Mouse (Mus musculus) hindbrain, embryonic 11.5 days (tissue): ENCODE results near the gene Susd3. TPM values are rescaled to one million over a fixed set of nuclear protein-coding genes. Genes with fewer than 3 reads are reported as not detected.
A peak's percentile ranks its signal among the peaks of the same experiment; 100 is the strongest.

Experiments used
- ATAC-seq: fragments of 200-750 bp; cut with Nextera tagmentation; 2 replicates; pipeline ENCODE4 v1.8.0; 2017; ENCODE audit warnings: mild to moderate bottlenecking, moderate TSS enrichment, moderate library complexity; ENCODE audit not compliant: low FRiP score
- DNase-seq: peaks from one replicate; pipeline ENCODE4 v3.0.0-alpha.2; 2015; ENCODE audit warnings: low spot score
- H3K27ac ChIP-seq: fragments of 300-500 bp; sonication (generic); 2 replicates; pipeline ENCODE4 v1.5.1; 2014; ENCODE audit warnings: mild to moderate bottlenecking, low read depth, low read length
- H3K27me3 ChIP-seq: fragments of 300-500 bp; sonication (generic); 2 replicates; pipeline ENCODE4 v1.6.1; 2014; ENCODE audit warnings: mild to moderate bottlenecking, low read length, moderate library complexity, mixed read lengths; ENCODE audit not compliant: control insufficient read depth, insufficient read depth
- H3K36me3 ChIP-seq: fragments of 300-500 bp; sonication (generic); 2 replicates; pipeline ENCODE4 v1.6.1; 2014; ENCODE audit warnings: mild to moderate bottlenecking, low read length, moderate library complexity, mixed read lengths; ENCODE audit not compliant: control insufficient read depth, insufficient read depth
- H3K4me1 ChIP-seq: fragments of 300-500 bp; sonication (generic); replicated peaks from 2 replicates; pipeline ENCODE4 v1.6.1; 2014; ENCODE audit warnings: low read length, mixed read lengths; ENCODE audit not compliant: control insufficient read depth, insufficient read depth
- H3K4me2 ChIP-seq: fragments of 300-500 bp; sonication (generic); replicated peaks from 2 replicates; pipeline ENCODE4 v1.6.1; 2014; ENCODE audit warnings: mild to moderate bottlenecking, low read depth, low read length
- H3K4me3 ChIP-seq: fragments of 300-500 bp; sonication (generic); 2 replicates; pipeline ENCODE4 v1.5.1; 2014; ENCODE audit warnings: low read depth, low read length
- H3K9ac ChIP-seq: fragments of 300-500 bp; sonication (generic); 2 replicates; pipeline ENCODE4 v1.6.1; 2014; ENCODE audit warnings: low read depth, low read length
- H3K9me3 ChIP-seq: fragments of 300-500 bp; sonication (generic); 2 replicates; pipeline ENCODE4 v1.6.1; 2016; ENCODE audit warnings: low read length; ENCODE audit not compliant: control insufficient read depth
- WGBS: fragments of 180-500 bp; shearing (Covaris S2); extraction: QIAGEN DNeasy Blood & Tissue Kit; methylation state at CpG from one replicate; pipeline ENCODE4 v1.1.7; 2014; 5-methylcytosine and 5-hydroxymethylcytosine counted together
- polyA plus RNA-seq: library from polyadenylated mRNA; unstranded; fragments of >200 nt; fragmentation: Nextera tagmentation; extraction: Ambion mirVana; gene quantifications from 2 replicates; pipeline ENCODE4 v1.2.1, GENCODE M21; 2014

Gene Susd3
- polyA plus RNA-seq, 1 experiment from 2014 or later: 0.63 TPM

DNA sequence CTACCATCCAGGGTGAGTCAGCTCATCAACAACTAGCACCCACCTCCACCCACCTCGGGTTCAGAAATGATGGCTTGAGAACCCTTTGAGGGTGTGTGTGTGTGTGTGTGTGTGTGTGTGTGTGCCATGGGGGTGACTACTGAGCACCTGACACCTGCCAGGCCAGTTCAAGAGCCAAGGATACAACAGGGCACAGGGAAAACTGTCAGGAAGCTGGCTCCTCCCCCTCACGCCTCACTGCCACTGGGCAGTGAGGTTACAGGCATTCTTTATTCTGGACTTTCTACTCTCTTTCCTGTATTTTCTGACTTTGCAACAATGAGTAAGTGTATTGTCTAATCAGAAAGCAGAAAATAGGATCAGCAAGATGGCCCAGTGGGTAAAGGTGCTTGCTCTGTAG, 1.1 kb upstream of the Susd3 start:
- Histone ChIP-seq H3K27me3 (peaks cover 23% of the 10 kb centered on the region), H3K9ac (no peak overlapping the region), H3K27ac (no peak overlapping the region), H3K4me2 (no peak overlapping the region), H3K36me3 (no peaks in the 10 kb centered on the region), H3K9me3 (no peaks in the 10 kb centered on the region), H3K4me1 (peaks cover 4% of the 10 kb centered on the region; the same call in 1 of the 2 replicates), H3K4me3 (no peak overlapping the region)
- ATAC-seq (no peak), DNase-seq (no peak)
- 73% methylated on average over 2 of the region's 2 CpGs for WGBS

DNA sequence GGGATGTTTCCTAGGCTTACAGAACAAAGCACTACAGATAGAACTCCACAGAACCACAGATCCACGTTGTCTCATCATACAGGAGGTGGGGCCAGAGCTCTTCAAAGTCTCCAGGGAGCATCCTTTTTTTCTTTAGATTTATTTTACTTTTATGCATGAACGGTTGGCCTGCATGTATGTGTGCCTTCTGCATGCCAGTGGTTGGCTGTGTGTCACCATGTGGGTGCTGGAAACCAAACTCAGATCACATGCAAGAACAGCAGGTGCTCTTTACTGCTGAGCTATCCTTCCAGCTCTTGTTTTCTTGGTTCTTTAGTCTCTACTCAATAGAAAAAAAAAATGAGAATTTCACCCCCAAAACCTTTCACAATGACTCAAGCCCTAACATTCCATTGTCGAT, 417 bp upstream of the Susd3 start:
- H3K36me3 ChIP-seq: no peaks in the 10 kb centered on the region
- H3K4me2 ChIP-seq: no peak overlapping the region
- ATAC-seq: no peak
- no peak overlapping the region for H3K4me3 ChIP-seq
- no peak overlapping the region for H3K9ac ChIP-seq
- no peak for DNase-seq
- H3K27ac ChIP-seq: no peak overlapping the region
- 54% methylated on average over 3 of the region's 3 CpGs for WGBS
- no peaks in the 10 kb centered on the region for H3K9me3 ChIP-seq
- H3K4me1 ChIP-seq: peaks cover 4% of the 10 kb centered on the region; the same call in 1 of the 2 replicates
- H3K27me3 ChIP-seq: peaks cover 23% of the 10 kb centered on the region

DNA sequence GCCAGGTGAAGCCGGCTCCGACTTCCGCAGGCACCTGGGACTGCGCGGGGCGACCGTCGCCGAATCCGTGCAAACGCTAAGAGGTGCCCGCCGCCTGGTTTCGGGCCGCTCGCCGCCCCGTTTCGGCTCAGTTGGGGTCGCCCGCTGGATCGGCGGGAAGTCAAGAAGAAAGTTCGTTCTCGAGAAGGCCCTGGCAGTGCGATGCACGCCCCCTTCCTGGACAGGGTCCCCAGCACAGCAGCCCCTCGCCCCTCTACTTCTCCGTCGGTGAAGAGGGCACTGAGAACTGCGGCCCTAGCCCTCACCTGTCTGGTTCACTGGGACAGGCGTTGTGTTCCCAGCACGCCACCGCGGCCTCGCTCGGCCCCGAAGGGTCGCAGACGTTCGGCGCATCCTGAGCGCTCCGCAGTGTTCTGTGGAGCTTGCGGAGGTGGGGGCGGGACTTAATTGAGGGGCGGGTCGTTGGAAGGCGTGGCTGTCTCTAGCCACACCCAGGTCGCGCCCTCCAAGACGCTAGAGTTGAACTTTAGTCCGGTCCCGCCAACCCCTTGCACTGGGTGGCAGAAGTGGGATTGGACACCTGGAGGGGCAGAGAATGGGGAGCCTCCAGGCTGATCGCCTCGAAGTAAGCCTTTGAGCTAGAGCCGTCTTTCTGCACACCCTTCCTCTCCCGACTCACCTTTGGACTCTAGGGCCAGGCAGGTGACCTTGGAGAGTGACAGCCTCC, 603 bp downstream of the Susd3 start:
- H3K9ac ChIP-seq: no peak overlapping the region
- ATAC-seq (peak; percentile 43; the same call in 1 of the 2 replicates), DNase-seq (peak; percentile 54)
- peak overlapping the region; percentile 29 for H3K4me3 ChIP-seq
- no peaks in the 10 kb centered on the region for H3K36me3 ChIP-seq
- WGBS: 2% methylated on average over 58 of the region's 58 CpGs
- peaks cover 23% of the 10 kb centered on the region for H3K27me3 ChIP-seq
- no peaks in the 10 kb centered on the region for H3K9me3 ChIP-seq
- no peak overlapping the region for H3K27ac ChIP-seq
- H3K4me2 ChIP-seq: peak overlapping the region; percentile 55
- H3K4me1 ChIP-seq: peaks cover 4% of the 10 kb centered on the region; the same call in 1 of the 2 replicates

DNA sequence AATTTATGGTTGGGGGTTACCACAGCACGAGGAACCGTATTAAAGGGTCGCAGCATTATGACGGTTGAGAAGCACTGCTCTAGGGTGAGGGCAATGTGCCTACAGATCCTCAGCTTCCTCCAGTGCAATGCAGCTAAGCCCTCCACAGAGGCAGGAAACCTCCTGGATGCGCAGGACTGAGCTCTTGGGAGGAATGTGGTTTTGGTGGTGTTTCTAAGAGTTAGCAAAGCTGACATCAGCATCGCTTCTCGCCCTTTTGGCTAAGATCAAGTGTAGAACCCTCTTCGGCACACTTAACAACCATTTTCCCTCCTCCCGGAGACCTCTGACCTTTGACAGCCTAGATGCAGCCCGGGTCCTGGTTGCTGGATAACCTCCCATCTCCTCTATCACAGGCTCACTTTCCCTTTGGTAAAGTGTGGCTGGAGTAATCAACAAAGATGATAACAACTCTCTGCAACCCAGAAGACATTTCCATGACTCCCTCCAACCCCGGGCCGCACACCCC, 1.2 kb downstream of the Susd3 start:
- Histone ChIP-seq H3K36me3 (no peaks in the 10 kb centered on the region), H3K4me2 (peak overlapping the region; percentile 55), H3K27ac (no peak overlapping the region), H3K9ac (no peak overlapping the region), H3K4me1 (peaks cover 4% of the 10 kb centered on the region; the same call in 1 of the 2 replicates), H3K9me3 (no peaks in the 10 kb centered on the region), H3K4me3 (peak overlapping the region; percentile 29), H3K27me3 (peaks cover 23% of the 10 kb centered on the region)
- DNase-seq (peak; percentile 20), ATAC-seq (no peak)
- 30% methylated on average over 12 of the region's 12 CpGs for WGBS

DNA sequence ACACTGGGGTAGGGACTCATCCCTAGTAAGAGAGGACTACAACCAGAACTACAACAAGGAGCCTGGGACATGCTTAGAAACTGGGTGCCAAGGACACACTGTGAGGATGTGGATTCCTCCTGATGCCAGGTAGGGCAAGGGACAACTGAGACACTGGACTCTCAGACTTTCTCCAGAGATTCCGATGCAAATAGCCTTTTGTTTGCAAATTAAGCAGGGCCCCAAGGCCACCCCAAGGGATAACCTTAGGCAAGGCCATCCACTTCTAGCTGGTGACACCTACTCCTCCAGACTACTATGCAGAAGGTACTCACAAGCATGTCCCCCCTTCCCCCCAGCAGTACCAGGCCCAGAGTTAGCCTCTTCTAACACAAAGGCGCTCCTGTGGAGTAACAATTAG, 1.9 kb downstream of the Susd3 start:
- Histone ChIP-seq H3K4me2 (no peak overlapping the region), H3K9ac (no peak overlapping the region), H3K27me3 (peaks cover 23% of the 10 kb centered on the region), H3K36me3 (no peaks in the 10 kb centered on the region), H3K4me3 (no peak overlapping the region), H3K9me3 (no peaks in the 10 kb centered on the region), H3K27ac (no peak overlapping the region), H3K4me1 (peaks cover 4% of the 10 kb centered on the region; the same call in 1 of the 2 replicates)
- DNase-seq: no peak
- WGBS: 62% methylated on average over 2 of the region's 2 CpGs
- ATAC-seq: no peak

DNA sequence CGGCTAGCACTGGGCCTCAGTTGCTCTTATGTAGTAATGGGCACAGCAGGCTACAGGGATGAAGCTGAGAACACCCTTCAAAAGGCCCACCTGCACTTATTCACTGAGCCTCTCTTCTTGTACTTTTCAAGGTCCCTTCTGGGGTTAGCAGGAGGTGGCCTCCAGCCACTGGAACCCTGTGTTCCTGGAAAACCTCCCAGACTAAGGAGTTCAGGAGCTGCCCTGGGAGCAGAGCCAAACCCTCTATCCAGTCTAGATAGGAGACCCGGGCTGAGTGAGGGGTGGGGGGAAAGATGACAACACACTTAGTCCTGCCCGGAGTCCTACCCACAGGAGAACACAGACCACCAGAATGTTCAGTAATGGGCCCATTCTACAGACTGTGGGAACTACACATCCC, 2.5 kb downstream of the Susd3 start:
- ATAC-seq: no peak
- peaks cover 23% of the 10 kb centered on the region for H3K27me3 ChIP-seq
- no peaks in the 10 kb centered on the region for H3K9me3 ChIP-seq
- H3K4me1 ChIP-seq: peaks cover 4% of the 10 kb centered on the region; the same call in 1 of the 2 replicates
- DNase-seq: no peak
- WGBS: 89% methylated on average over 3 of the region's 3 CpGs
- H3K4me3 ChIP-seq: no peak overlapping the region
- no peaks in the 10 kb centered on the region for H3K36me3 ChIP-seq
- no peak overlapping the region for H3K9ac ChIP-seq
- H3K27ac ChIP-seq: no peak overlapping the region
- no peak overlapping the region for H3K4me2 ChIP-seq

DNA sequence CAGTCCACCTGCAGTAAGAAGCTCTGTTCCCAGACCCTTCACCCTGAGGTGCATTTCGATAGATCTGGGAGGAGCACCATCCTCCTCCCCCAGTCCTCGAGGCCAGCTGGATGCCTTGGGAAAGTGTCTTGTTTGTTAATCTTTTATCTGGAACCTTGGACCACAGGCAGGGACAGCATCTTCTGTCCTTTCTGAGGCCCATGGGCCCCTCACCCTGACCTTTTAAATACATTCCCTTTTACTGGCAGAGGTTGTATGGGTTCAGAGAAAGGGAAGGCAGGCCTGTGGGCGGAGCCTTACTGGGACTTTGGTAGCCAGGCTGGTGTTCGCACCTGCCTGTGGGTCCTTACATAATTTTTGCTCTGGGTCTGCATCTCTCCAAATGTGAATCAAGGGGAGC, 3.3 kb downstream of the Susd3 start:
- DNase-seq (no peak), ATAC-seq (no peak)
- 55% methylated on average over 4 of the region's 4 CpGs for WGBS
- Histone ChIP-seq H3K9ac (no peak overlapping the region), H3K4me2 (no peak overlapping the region), H3K27me3 (peaks cover 23% of the 10 kb centered on the region), H3K4me1 (peaks cover 4% of the 10 kb centered on the region; the same call in 1 of the 2 replicates), H3K9me3 (no peaks in the 10 kb centered on the region), H3K4me3 (no peak overlapping the region), H3K36me3 (no peaks in the 10 kb centered on the region), H3K27ac (no peak overlapping the region)

DNA sequence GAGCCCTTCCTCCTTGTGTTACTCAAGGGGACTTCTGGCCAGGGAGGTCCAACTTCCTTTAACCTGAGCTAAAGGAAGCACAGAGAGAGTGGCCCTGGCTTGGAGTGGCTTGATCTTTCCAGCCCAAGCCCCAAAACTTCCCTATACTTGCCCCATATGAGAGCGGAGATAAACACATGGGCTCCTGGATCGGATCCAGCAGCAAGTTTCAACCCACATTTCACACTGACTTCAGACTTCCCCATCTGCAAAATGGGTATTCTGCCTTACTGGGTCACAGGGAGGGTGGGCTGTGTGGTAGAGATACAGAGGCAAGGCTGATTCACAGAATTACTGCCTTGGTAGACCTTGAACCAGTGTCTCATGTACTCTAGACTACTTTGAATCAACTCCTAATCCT, 5.0 kb downstream of the Susd3 start:
- Histone ChIP-seq H3K9me3 (no peaks in the 10 kb centered on the region), H3K4me3 (no peak overlapping the region), H3K4me2 (no peak overlapping the region), H3K27me3 (peaks cover 20% of the 10 kb centered on the region), H3K9ac (no peak overlapping the region), H3K36me3 (no peaks in the 10 kb centered on the region), H3K4me1 (peaks cover 4% of the 10 kb centered on the region; the same call in 1 of the 2 replicates), H3K27ac (no peak overlapping the region)
- no peak for DNase-seq
- 98% methylated on average over 2 of the region's 2 CpGs for WGBS
- ATAC-seq: no peak
